Mouse (Mus musculus): ENCODE measurements around the gene Olfr1351. TPM values are rescaled to one million over a fixed set of nuclear protein-coding genes. Genes with fewer than 3 reads are reported as not detected.
"Not testable (repeated sequence)": the region's sequence is repeated elsewhere in the genome, so short reads cannot be mapped to it uniquely, and the experiment has no call there.

The Olfr1351 gene
- not detected in 2 replicates for polyA plus RNA-seq (2014; fragmentation: Nextera tagmentation; extraction: Ambion mirVana)

- H3K9me3 ChIP-seq (ENCODE audit: low read depth, low read length), result no peaks in the 10 kb centered on the region
- WGBS, result 69% methylated on average over 1 of the region's 1 CpGs
Measured at GRCm38 (mm10) chr10:79012172-79012571, at the start of gene Olfr1351. Gene Olfr1351, plus strand, starts transcription at chr10:79012472.

GRCm38 (mm10) chr10:78963009-78963408, 49.3 kb upstream of the Olfr1351 start, which contains the start of gene Olfr1353:
Gene Olfr1353, plus strand, starts transcription at chr10:78963309.
- not testable (repeated sequence) for H3K4me1 ChIP-seq (ENCODE audit: insufficient read depth); H3K27ac ChIP-seq (ENCODE audit: low read depth); H3K4me2 ChIP-seq; H3K27me3 ChIP-seq (ENCODE audit: insufficient read depth, low read length); DNase-seq; H3K9me3 ChIP-seq (ENCODE audit: low read depth, low read length); H3K4me3 ChIP-seq (ENCODE audit: low read depth, low read length); H3K36me3 ChIP-seq (ENCODE audit: insufficient read depth); H3K9ac ChIP-seq; ATAC-seq (ENCODE audit: insufficient read depth)

More at GRCm38 (mm10) chr10:79012172-79012571, at the start of gene Olfr1351:
- no peak within 1 kb of the TSS for H3K9ac ChIP-seq
- DNase-seq, result no peak
- ATAC-seq (ENCODE audit: insufficient read depth), result no peak
- no peaks in the 10 kb centered on the region for H3K36me3 ChIP-seq (ENCODE audit: insufficient read depth)
- no peak within 1 kb of the TSS for H3K27ac ChIP-seq (ENCODE audit: low read depth)
- H3K4me3 ChIP-seq (ENCODE audit: low read depth, low read length), result no peak within 1 kb of the TSS
- H3K4me2 ChIP-seq, result no peak within 1 kb of the TSS
- no peaks in the 10 kb centered on the region for H3K27me3 ChIP-seq (ENCODE audit: insufficient read depth, low read length)
- H3K4me1 ChIP-seq (ENCODE audit: insufficient read depth), result no peaks in the 10 kb centered on the region
- TF ChIP-seq CTCF (IDR thresholded peaks at IDR 0.05; ENCODE audit: low read depth), result no peak

- no peaks in the 10 kb centered on the region for H3K36me3 ChIP-seq (ENCODE audit: insufficient read depth)
- DNase-seq, result no peak
- no peaks in the 10 kb centered on the region for H3K27me3 ChIP-seq (ENCODE audit: insufficient read depth, low read length)
- no peak within 1 kb of the TSS for H3K9ac ChIP-seq
- no peaks in the 10 kb centered on the region for H3K9me3 ChIP-seq (ENCODE audit: low read depth, low read length)
- no peak within 1 kb of the TSS for H3K27ac ChIP-seq (ENCODE audit: low read depth)
- no peak within 1 kb of the TSS for H3K4me2 ChIP-seq
- H3K4me1 ChIP-seq (ENCODE audit: insufficient read depth), result no peaks in the 10 kb centered on the region
- ATAC-seq (ENCODE audit: insufficient read depth), result no peak
- H3K4me3 ChIP-seq (ENCODE audit: low read depth, low read length), result no peak within 1 kb of the TSS
- TF ChIP-seq CTCF (IDR thresholded peaks at IDR 0.05; ENCODE audit: low read depth), result no peak
Measured at GRCm38 (mm10) chr10:78980750-78981149, 31.5 kb upstream of the Olfr1351 start, which contains the start of gene Olfr1352. Gene Olfr1352, plus strand, starts transcription at chr10:78981050.

GRCm38 (mm10) chr10:79028441-79028840, 16.2 kb downstream of the Olfr1351 start, which contains the start of gene Olfr57:
Gene Olfr57, plus strand, starts transcription at chr10:79028741.
- Histone ChIP-seq H3K27me3 (ENCODE audit: insufficient read depth, low read length) (no peaks in the 10 kb centered on the region), H3K36me3 (ENCODE audit: insufficient read depth) (no peaks in the 10 kb centered on the region), H3K4me3 (ENCODE audit: low read depth, low read length) (no peak within 1 kb of the TSS), H3K9me3 (ENCODE audit: low read depth, low read length) (no peaks in the 10 kb centered on the region), H3K9ac (no peak within 1 kb of the TSS), H3K4me2 (no peak within 1 kb of the TSS), H3K27ac (ENCODE audit: low read depth) (no peak within 1 kb of the TSS), H3K4me1 (ENCODE audit: insufficient read depth) (no peaks in the 10 kb centered on the region)
- DNase-seq (no peak), ATAC-seq (ENCODE audit: insufficient read depth) (no peak)
- no peak for TF ChIP-seq CTCF (IDR thresholded peaks at IDR 0.05; ENCODE audit: low read depth)

- not testable (repeated sequence) for H3K4me3 ChIP-seq (ENCODE audit: low read depth, low read length); H3K9me3 ChIP-seq (ENCODE audit: low read depth, low read length); H3K4me2 ChIP-seq; H3K9ac ChIP-seq; H3K27me3 ChIP-seq (ENCODE audit: insufficient read depth, low read length); H3K27ac ChIP-seq (ENCODE audit: low read depth); ATAC-seq (ENCODE audit: insufficient read depth); H3K4me1 ChIP-seq (ENCODE audit: insufficient read depth); DNase-seq; H3K36me3 ChIP-seq (ENCODE audit: insufficient read depth)
- 81% methylated on average over 2 of the region's 2 CpGs for WGBS
Measured at GRCm38 (mm10) chr10:79042457-79042856, 30.2 kb downstream of the Olfr1351 start.

- H3K9me3 ChIP-seq (ENCODE audit: low read depth, low read length); H3K27ac ChIP-seq (ENCODE audit: low read depth); H3K4me2 ChIP-seq; H3K9ac ChIP-seq; ATAC-seq (ENCODE audit: insufficient read depth); H3K27me3 ChIP-seq (ENCODE audit: insufficient read depth, low read length); H3K36me3 ChIP-seq (ENCODE audit: insufficient read depth); H3K4me1 ChIP-seq (ENCODE audit: insufficient read depth); DNase-seq; H3K4me3 ChIP-seq (ENCODE audit: low read depth, low read length): not testable (repeated sequence)
- 35% methylated on average over 3 of the region's 3 CpGs for WGBS
Measured at GRCm38 (mm10) chr10:79057370-79057769, 45.1 kb downstream of the Olfr1351 start.

Other genes with a start within 250 kb of the Olfr1351 start
- 0.77 and 1.1 TPM in 2 replicates for gene Slc1a6, start 232.0 kb upstream of the Olfr1351 start, polyA plus RNA-seq (2014; fragmentation: Nextera tagmentation; extraction: Ambion mirVana)
- not detected in 2 replicates for gene Olfr1356, start 160.3 kb upstream of the Olfr1351 start, polyA plus RNA-seq (2014; fragmentation: Nextera tagmentation; extraction: Ambion mirVana)
- 0.07 TPM in 1 of 2 replicates, not detected in the other for gene Olfr1355, start 136.9 kb upstream of the Olfr1351 start, polyA plus RNA-seq (2014; fragmentation: Nextera tagmentation; extraction: Ambion mirVana)
- not detected in 2 replicates for gene Olfr1354, start 99.3 kb upstream of the Olfr1351 start, polyA plus RNA-seq (2014; fragmentation: Nextera tagmentation; extraction: Ambion mirVana)
- not detected in 2 replicates for gene Olfr8, start 61.8 kb upstream of the Olfr1351 start, polyA plus RNA-seq (2014; fragmentation: Nextera tagmentation; extraction: Ambion mirVana)
- not detected in 2 replicates for gene Olfr1353, start 49.2 kb upstream of the Olfr1351 start, polyA plus RNA-seq (2014; fragmentation: Nextera tagmentation; extraction: Ambion mirVana)
- not detected in 2 replicates for gene Olfr1352, start 31.4 kb upstream of the Olfr1351 start, polyA plus RNA-seq (2014; fragmentation: Nextera tagmentation; extraction: Ambion mirVana)
- 0.11 and 0.20 TPM in 2 replicates for gene Olfr57, start 16.3 kb downstream of the Olfr1351 start, polyA plus RNA-seq (2014; fragmentation: Nextera tagmentation; extraction: Ambion mirVana)
- gene 2610008E11Rik, start 85.1 kb downstream of the Olfr1351 start, polyA plus RNA-seq (2014; fragmentation: Nextera tagmentation; extraction: Ambion mirVana), result 30.9 and 33.9 TPM in 2 replicates
- not detected in 2 replicates for gene Vmn2r80, start 136.3 kb downstream of the Olfr1351 start, polyA plus RNA-seq (2014; fragmentation: Nextera tagmentation; extraction: Ambion mirVana)
- gene Vmn2r81, start 235.2 kb downstream of the Olfr1351 start, polyA plus RNA-seq (2014; fragmentation: Nextera tagmentation; extraction: Ambion mirVana), result not detected in 2 replicates